Mouse (Mus musculus) megakaryocyte, embryonic 14.5 days (primary cell): ENCODE measurements around the gene Nrip1.

Experiments
- FLI1 ChIP-seq: IDR thresholded peaks from 2 replicates; pipeline ENCODE4 v1.6.1; 2012; ENCODE audit warnings: low read length, inconsistent platforms, mixed read lengths
- GATA1 ChIP-seq: IDR thresholded peaks from 3 replicates; pipeline ENCODE4 v1.6.1; 2012; ENCODE audit warnings: mixed read lengths, low read length, inconsistent platforms, borderline replicate concordance

DNA sequence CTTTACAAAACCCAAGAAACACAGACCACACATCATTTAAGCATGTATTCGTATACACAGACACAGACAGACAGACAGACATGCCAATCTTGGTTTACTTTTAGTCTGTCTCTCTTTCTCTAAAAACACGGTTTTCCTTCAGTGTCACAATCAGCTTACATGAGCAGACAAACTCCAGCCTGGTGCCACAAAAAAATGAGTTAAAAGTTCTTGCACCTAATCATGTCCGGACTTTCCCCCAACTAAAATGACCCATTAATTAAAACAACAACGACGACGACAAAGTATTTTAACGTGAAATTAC is 2.1 kb downstream of the Nrip1 start:
- TF ChIP-seq GATA1 = no peak
- TF ChIP-seq FLI1 = no peak
